Mouse (Mus musculus) lung, embryonic 16.5 days (tissue): ENCODE results near the gene Olfr171. TPM values are rescaled to one million over a fixed set of nuclear protein-coding genes. Genes with fewer than 3 reads are reported as not detected.
"Not testable (repeated sequence)": the region's sequence is repeated elsewhere in the genome, so short reads cannot be mapped to it uniquely, and the experiment has no call there.

Experiments used
- ATAC-seq: fragments of 200-750 bp; cut with Nextera tagmentation; 2 replicates; pipeline ENCODE4 v1.8.0; 2017; ENCODE audit warnings: low read depth, mild to moderate bottlenecking, moderate library complexity
- H3K27ac ChIP-seq: fragments of 300-500 bp; sonication (generic); 2 replicates; pipeline ENCODE4 v1.5.1; 2014; ENCODE audit warnings: mild to moderate bottlenecking, control low read depth, low read length
- H3K27me3 ChIP-seq: fragments of 300-500 bp; sonication (generic); 2 replicates; pipeline ENCODE4 v1.6.1; 2014; ENCODE audit warnings: low read depth, low read length, mixed read lengths; ENCODE audit not compliant: control insufficient read depth, insufficient read depth
- H3K36me3 ChIP-seq: fragments of 300-500 bp; sonication (generic); 2 replicates; pipeline ENCODE4 v1.6.1; 2014; ENCODE audit warnings: low read length; ENCODE audit not compliant: control insufficient read depth, insufficient read depth
- H3K4me1 ChIP-seq: fragments of 300-500 bp; sonication (generic); replicated peaks from 2 replicates; pipeline ENCODE4 v1.6.1; 2014; ENCODE audit warnings: low read length, mixed read lengths; ENCODE audit not compliant: control insufficient read depth, insufficient read depth
- H3K4me2 ChIP-seq: fragments of 300-500 bp; sonication (generic); 2 replicates; pipeline ENCODE4 v1.6.1; 2014; ENCODE audit warnings: low read depth, low read length, control low read depth
- H3K4me3 ChIP-seq: fragments of 300-500 bp; sonication (generic); 2 replicates; pipeline ENCODE4 v1.5.1; 2014; ENCODE audit warnings: mild to moderate bottlenecking, low read length, control low read depth
- H3K9ac ChIP-seq: fragments of 300-500 bp; sonication (generic); 2 replicates; pipeline ENCODE4 v1.6.1; 2014; ENCODE audit warnings: low read length, control low read depth
- H3K9me3 ChIP-seq: fragments of 300-500 bp; sonication (generic); 2 replicates; pipeline ENCODE4 v1.6.1; 2016; ENCODE audit warnings: low read length; ENCODE audit not compliant: control insufficient read depth
- WGBS: fragments of 180-500 bp; shearing (Covaris S2); extraction: QIAGEN DNeasy Blood & Tissue Kit; methylation state at CpG from one replicate; pipeline ENCODE4 v1.1.7; 2014; 5-methylcytosine and 5-hydroxymethylcytosine counted together
- polyA plus RNA-seq: library from polyadenylated mRNA; unstranded; fragments of >200 nt; fragmentation: Nextera tagmentation; extraction: Ambion mirVana; gene quantifications from 2 replicates; pipeline ENCODE4 v1.2.1, GENCODE M21; 2015

Olfr171 gene
- not detected in 2 replicates for polyA plus RNA-seq

- Histone ChIP-seq H3K4me2 (no peak within 1 kb of the TSS), H3K36me3 (no peaks in the 10 kb centered on the region), H3K27ac (no peak within 1 kb of the TSS), H3K27me3 (no peaks in the 10 kb centered on the region), H3K4me3 (no peak within 1 kb of the TSS), H3K9me3 (no peaks in the 10 kb centered on the region), H3K9ac (no peak within 1 kb of the TSS), H3K4me1 (no peaks in the 10 kb centered on the region)
- WGBS, result 83% methylated on average over 1 of the region's 1 CpGs
- no peak for ATAC-seq
Observed at GRCm38 (mm10) chr16:19629816-19630215, at the start of gene Olfr171. TSS of gene Olfr171 (minus strand) at chr16:19629916.

- Histone ChIP-seq H3K36me3 (no peaks in the 10 kb centered on the region), H3K9me3 (no peaks in the 10 kb centered on the region), H3K4me1 (no peaks in the 10 kb centered on the region), H3K4me3 (no peak overlapping the region), H3K27ac (no peak overlapping the region), H3K4me2 (no peak overlapping the region), H3K9ac (no peak overlapping the region), H3K27me3 (no peaks in the 10 kb centered on the region)
- 56% methylated on average over 2 of the region's 2 CpGs for WGBS
- ATAC-seq, result peak; percentile 34; the same call in 1 of the 2 replicates
Observed at GRCm38 (mm10) chr16:19670768-19671357, 41.1 kb upstream of the Olfr171 start.

GRCm38 (mm10) chr16:19666312-19666711 lies 36.6 kb upstream of the Olfr171 start:
- Histone ChIP-seq H3K4me2 (no peak overlapping the region), H3K36me3 (no peaks in the 10 kb centered on the region), H3K9me3 (no peaks in the 10 kb centered on the region), H3K9ac (no peak overlapping the region), H3K27me3 (no peaks in the 10 kb centered on the region), H3K27ac (no peak overlapping the region), H3K4me3 (no peak overlapping the region), H3K4me1 (no peaks in the 10 kb centered on the region)
- ATAC-seq, result no peak
- WGBS, result 38% methylated on average over 1 of the region's 1 CpGs

- H3K27ac ChIP-seq, H3K36me3 ChIP-seq, ATAC-seq, H3K9ac ChIP-seq, H3K27me3 ChIP-seq, H3K9me3 ChIP-seq, H3K4me1 ChIP-seq, H3K4me2 ChIP-seq, H3K4me3 ChIP-seq: not testable (repeated sequence)
- WGBS, result 90% methylated on average over 2 of the region's 2 CpGs
Observed at GRCm38 (mm10) chr16:19611782-19612181, 17.9 kb downstream of the Olfr171 start, which contains the start of gene Olfr170. TSS of gene Olfr170 (minus strand) at chr16:19611882.

GRCm38 (mm10) chr16:19603166-19603565 lies 26.6 kb downstream of the Olfr171 start:
- no peak for ATAC-seq
- Histone ChIP-seq H3K4me3 (no peak overlapping the region), H3K4me1 (no peaks in the 10 kb centered on the region), H3K27me3 (no peaks in the 10 kb centered on the region), H3K9me3 (no peaks in the 10 kb centered on the region), H3K27ac (no peak overlapping the region), H3K9ac (no peak overlapping the region), H3K36me3 (no peaks in the 10 kb centered on the region), H3K4me2 (no peak overlapping the region)
- 49% methylated on average over 2 of the region's 2 CpGs for WGBS

Other genes with a start within 250 kb of the Olfr171 start
- not detected in 2 replicates for gene Olfr165, start 206.8 kb downstream of the Olfr171 start, polyA plus RNA-seq
- gene Olfr166, start 146.2 kb downstream of the Olfr171 start, polyA plus RNA-seq, result not detected in 2 replicates
- not detected in 2 replicates for gene Olfr167, start 107.7 kb downstream of the Olfr171 start, polyA plus RNA-seq
- gene Olfr168, start 94.4 kb downstream of the Olfr171 start, polyA plus RNA-seq, result not detected in 2 replicates
- not detected in 2 replicates for gene Olfr169, start 58.1 kb downstream of the Olfr171 start, polyA plus RNA-seq
- gene Olfr170, start 18.0 kb downstream of the Olfr171 start, polyA plus RNA-seq, result not detected in 2 replicates
- 37.2 and 50.1 TPM in 2 replicates for gene Lamp3, start 76.5 kb upstream of the Olfr171 start, polyA plus RNA-seq
- 11.4 and 14.0 TPM in 2 replicates for gene B3gnt5, start 130.3 kb upstream of the Olfr171 start, polyA plus RNA-seq